Mouse (Mus musculus): ENCODE measurements around the gene Eif5a. TPM values are rescaled to one million over a fixed set of nuclear protein-coding genes. Genes with fewer than 3 reads are reported as not detected.

Eif5a gene
- polyA plus RNA-seq, 1 experiment from 2014 or later = 1,129 TPM

GRCm38 (mm10) chr11:69876186-69876585 is 45.6 kb downstream of the Eif5a start:
- Histone ChIP-seq H3K9me3 (no peaks in the 10 kb centered on the region), H3K27ac (no peak overlapping the region), H3K27me3 (peaks cover 19% of the 10 kb centered on the region), H3K4me3 (no peak overlapping the region), H3K4me1 (replicated peaks) (peaks cover 29% of the 10 kb centered on the region), H3K36me3 (no peaks in the 10 kb centered on the region), H3K9ac (0 out of 2 replicates have a peak overlapping the region, but pooled peaks have one; percentile 24), H3K4me2 (no peak overlapping the region)
- WGBS = 68% methylated on average over 7 of the region's 7 CpGs
- ATAC-seq (ENCODE audit: low FRiP score) = no peak

- Histone ChIP-seq H3K27ac (no peak overlapping the region), H3K4me1 (replicated peaks) (peaks cover 4% of the 10 kb centered on the region; the same call in 1 of the 2 replicates), H3K36me3 (no peaks in the 10 kb centered on the region), H3K4me2 (no peak overlapping the region), H3K9me3 (no peaks in the 10 kb centered on the region), H3K9ac (no peak overlapping the region), H3K4me3 (no peak overlapping the region), H3K27me3 (no peaks in the 10 kb centered on the region; the same call in 1 of the 2 replicates)
- no peak for ATAC-seq (ENCODE audit: low FRiP score)
- 85% methylated on average over 4 of the region's 4 CpGs for WGBS
These were observed 49.3 kb downstream of the Eif5a start for GRCm38 (mm10) chr11:69872451-69872850.

GRCm38 (mm10) chr11:69871822-69872221 is 49.9 kb downstream of the Eif5a start:
- H3K9me3 ChIP-seq = no peaks in the 10 kb centered on the region
- no peak overlapping the region for H3K4me2 ChIP-seq
- H3K9ac ChIP-seq = no peak overlapping the region
- WGBS = 88% methylated on average over 7 of the region's 7 CpGs
- H3K36me3 ChIP-seq = no peaks in the 10 kb centered on the region
- H3K4me1 ChIP-seq (replicated peaks) = no peaks in the 10 kb centered on the region
- no peaks in the 10 kb centered on the region; the same call in 1 of the 2 replicates for H3K27me3 ChIP-seq
- no peak overlapping the region for H3K4me3 ChIP-seq
- no peak overlapping the region for H3K27ac ChIP-seq
- no peak for ATAC-seq (ENCODE audit: low FRiP score)

- no peaks in the 10 kb centered on the region; the same call in 1 of the 2 replicates for H3K27me3 ChIP-seq
- H3K27ac ChIP-seq = no peak overlapping the region
- no peak overlapping the region for H3K4me3 ChIP-seq
- no peak for ATAC-seq (ENCODE audit: low FRiP score)
- H3K36me3 ChIP-seq = no peaks in the 10 kb centered on the region
- 94% methylated on average over 2 of the region's 2 CpGs for WGBS
- no peaks in the 10 kb centered on the region for H3K9me3 ChIP-seq
- no peak overlapping the region for H3K9ac ChIP-seq
- H3K4me2 ChIP-seq = no peak overlapping the region
- no peaks in the 10 kb centered on the region for H3K4me1 ChIP-seq (replicated peaks)
These were observed 51.3 kb downstream of the Eif5a start for GRCm38 (mm10) chr11:69870289-69871069.

- no peak for ATAC-seq (ENCODE audit: low FRiP score)
- Histone ChIP-seq H3K27ac (no peak overlapping the region), H3K4me1 (replicated peaks) (no peaks in the 10 kb centered on the region), H3K27me3 (no peaks in the 10 kb centered on the region; the same call in 1 of the 2 replicates), H3K36me3 (no peaks in the 10 kb centered on the region), H3K4me3 (no peak overlapping the region), H3K9ac (0 out of 2 replicates have a peak overlapping the region, but pooled peaks have one; percentile 39), H3K4me2 (no peak overlapping the region), H3K9me3 (no peaks in the 10 kb centered on the region)
- 73% methylated on average over 9 of the region's 9 CpGs for WGBS
These were observed 54.4 kb downstream of the Eif5a start for GRCm38 (mm10) chr11:69867335-69867734.

Small RNA genes lying within 50 kb of the gene (microRNA-seq; reads per million reads assigned to microRNA genes)
- gene Mir6924 = not detected

Other genes with a start within 250 kb of the Eif5a start
- gene Eif4a1, start 249.5 kb downstream of the Eif5a start, polyA plus RNA-seq (2015; fragmentation: Nextera tagmentation; extraction: Ambion mirVana) = 528 and 537 TPM in 2 replicates
- 94.7 and 95.9 TPM in 2 replicates for gene Senp3, start 239.9 kb downstream of the Eif5a start, polyA plus RNA-seq (2015; fragmentation: Nextera tagmentation; extraction: Ambion mirVana)
- gene Tnfsf13, start 236.2 kb downstream of the Eif5a start, polyA plus RNA-seq (2015; fragmentation: Nextera tagmentation; extraction: Ambion mirVana) = 0.36 and 0.53 TPM in 2 replicates
- gene Tnfsf12, start 226.1 kb downstream of the Eif5a start, polyA plus RNA-seq (2015; fragmentation: Nextera tagmentation; extraction: Ambion mirVana) = 1.8 and 3.6 TPM in 2 replicates
- 0.98 and 1.2 TPM in 2 replicates for gene Tnfsfm13, start 225.9 kb downstream of the Eif5a start, polyA plus RNA-seq (2015; fragmentation: Nextera tagmentation; extraction: Ambion mirVana)
- gene Polr2a, start 163.3 kb downstream of the Eif5a start, polyA plus RNA-seq (2015; fragmentation: Nextera tagmentation; extraction: Ambion mirVana) = 18.8 and 20.4 TPM in 2 replicates
- 0.35 and 0.87 TPM in 2 replicates for gene Slc35g3, start 160.0 kb downstream of the Eif5a start, polyA plus RNA-seq (2015; fragmentation: Nextera tagmentation; extraction: Ambion mirVana)
- 3.2 TPM in 2 replicates for gene Zbtb4, start 156.0 kb downstream of the Eif5a start, polyA plus RNA-seq (2015; fragmentation: Nextera tagmentation; extraction: Ambion mirVana)
- gene Chrnb1, start 126.0 kb downstream of the Eif5a start, polyA plus RNA-seq (2015; fragmentation: Nextera tagmentation; extraction: Ambion mirVana) = 1.5 and 2.6 TPM in 2 replicates
- 4.8 and 5.5 TPM in 2 replicates for gene Fgf11, start 120.1 kb downstream of the Eif5a start, polyA plus RNA-seq (2015; fragmentation: Nextera tagmentation; extraction: Ambion mirVana)
- 1.1 TPM in 2 replicates for gene Tmem102, start 116.3 kb downstream of the Eif5a start, polyA plus RNA-seq (2015; fragmentation: Nextera tagmentation; extraction: Ambion mirVana)
- not detected in 2 replicates for gene Gm39566, start 106.7 kb downstream of the Eif5a start, polyA plus RNA-seq (2015; fragmentation: Nextera tagmentation; extraction: Ambion mirVana)
- gene Spem2, start 103.5 kb downstream of the Eif5a start, polyA plus RNA-seq (2015; fragmentation: Nextera tagmentation; extraction: Ambion mirVana) = 0.10 TPM in 1 of 2 replicates, not detected in the other
- 0.70 and 0.81 TPM in 2 replicates for gene Spem1, start 99.8 kb downstream of the Eif5a start, polyA plus RNA-seq (2015; fragmentation: Nextera tagmentation; extraction: Ambion mirVana)
- 21.4 and 22.0 TPM in 2 replicates for gene Nlgn2, start 84.2 kb downstream of the Eif5a start, polyA plus RNA-seq (2015; fragmentation: Nextera tagmentation; extraction: Ambion mirVana)
- gene Tmem256, start 83.4 kb downstream of the Eif5a start, polyA plus RNA-seq (2015; fragmentation: Nextera tagmentation; extraction: Ambion mirVana) = 368 and 374 TPM in 2 replicates
- 51.7 and 53.7 TPM in 2 replicates for gene Plscr3, start 75.6 kb downstream of the Eif5a start, polyA plus RNA-seq (2015; fragmentation: Nextera tagmentation; extraction: Ambion mirVana)
- gene Tnk1, start 63.2 kb downstream of the Eif5a start, polyA plus RNA-seq (2015; fragmentation: Nextera tagmentation; extraction: Ambion mirVana) = 0.13 and 0.23 TPM in 2 replicates
- not detected in 2 replicates for gene Tmem95, start 43.9 kb downstream of the Eif5a start, polyA plus RNA-seq (2015; fragmentation: Nextera tagmentation; extraction: Ambion mirVana)
- 2.0 and 2.5 TPM in 2 replicates for gene Kctd11, start 40.6 kb downstream of the Eif5a start, polyA plus RNA-seq (2015; fragmentation: Nextera tagmentation; extraction: Ambion mirVana)
- 0.17 and 0.52 TPM in 2 replicates for gene Acap1, start 26.4 kb downstream of the Eif5a start, polyA plus RNA-seq (2015; fragmentation: Nextera tagmentation; extraction: Ambion mirVana)
- gene 2810408A11Rik, start 21.0 kb downstream of the Eif5a start, polyA plus RNA-seq (2015; fragmentation: Nextera tagmentation; extraction: Ambion mirVana) = 10.3 and 11.7 TPM in 2 replicates
- 18.8 and 22.6 TPM in 2 replicates for gene Neurl4, start 20.9 kb downstream of the Eif5a start, polyA plus RNA-seq (2015; fragmentation: Nextera tagmentation; extraction: Ambion mirVana)
- gene Gps2, start 8.1 kb downstream of the Eif5a start, polyA plus RNA-seq (2015; fragmentation: Nextera tagmentation; extraction: Ambion mirVana) = 72.4 and 77.3 TPM in 2 replicates
- gene Ybx2, start 13.8 kb upstream of the Eif5a start, polyA plus RNA-seq (2015; fragmentation: Nextera tagmentation; extraction: Ambion mirVana) = 4.0 and 7.1 TPM in 2 replicates
- 3.9 and 4.0 TPM in 2 replicates for gene Slc2a4, start 26.2 kb upstream of the Eif5a start, polyA plus RNA-seq (2015; fragmentation: Nextera tagmentation; extraction: Ambion mirVana)
- gene Cldn7, start 42.8 kb upstream of the Eif5a start, polyA plus RNA-seq (2015; fragmentation: Nextera tagmentation; extraction: Ambion mirVana) = 0.38 and 0.87 TPM in 2 replicates
- gene Ctdnep1, start 59.2 kb upstream of the Eif5a start, polyA plus RNA-seq (2015; fragmentation: Nextera tagmentation; extraction: Ambion mirVana) = 22.4 and 22.7 TPM in 2 replicates
- 149 and 154 TPM in 2 replicates for gene Elp5, start 60.6 kb upstream of the Eif5a start, polyA plus RNA-seq (2015; fragmentation: Nextera tagmentation; extraction: Ambion mirVana)
- 670 and 709 TPM in 2 replicates for gene Gabarap, start 69.2 kb upstream of the Eif5a start, polyA plus RNA-seq (2015; fragmentation: Nextera tagmentation; extraction: Ambion mirVana)
- 72.9 and 74.8 TPM in 2 replicates for gene Phf23, start 73.8 kb upstream of the Eif5a start, polyA plus RNA-seq (2015; fragmentation: Nextera tagmentation; extraction: Ambion mirVana)
- 26.8 and 28.6 TPM in 2 replicates for gene Dvl2, start 78.6 kb upstream of the Eif5a start, polyA plus RNA-seq (2015; fragmentation: Nextera tagmentation; extraction: Ambion mirVana)
- gene Acadvl, start 93.5 kb upstream of the Eif5a start, polyA plus RNA-seq (2015; fragmentation: Nextera tagmentation; extraction: Ambion mirVana) = 56.9 and 59.4 TPM in 2 replicates
- gene Dlg4, start 95.0 kb upstream of the Eif5a start, polyA plus RNA-seq (2015; fragmentation: Nextera tagmentation; extraction: Ambion mirVana) = 28.1 TPM in 2 replicates
- 1.5 and 1.7 TPM in 2 replicates for gene Asgr1, start 132.1 kb upstream of the Eif5a start, polyA plus RNA-seq (2015; fragmentation: Nextera tagmentation; extraction: Ambion mirVana)
- not detected in 2 replicates for gene Asgr2, start 170.7 kb upstream of the Eif5a start, polyA plus RNA-seq (2015; fragmentation: Nextera tagmentation; extraction: Ambion mirVana)
- gene Mgl2, start 208.4 kb upstream of the Eif5a start, polyA plus RNA-seq (2015; fragmentation: Nextera tagmentation; extraction: Ambion mirVana) = 0.88 and 0.95 TPM in 2 replicates
- 0.47 and 1.3 TPM in 2 replicates for gene Clec10a, start 234.2 kb upstream of the Eif5a start, polyA plus RNA-seq (2015; fragmentation: Nextera tagmentation; extraction: Ambion mirVana)

Data from hindbrain, embryonic 13.5 days (tissue).